Mouse (Mus musculus): ENCODE results near the gene Glrp1. TPM values are rescaled to one million over a fixed set of nuclear protein-coding genes. Genes with fewer than 3 reads are reported as not detected.

The Glrp1 gene
- polyA plus RNA-seq, 1 experiment: 5.0 TPM

GRCm38 (mm10) chr1:88549263-88549662 is 39.4 kb upstream of the Glrp1 start:
- Histone ChIP-seq H3K4me3 (no peak overlapping the region), H3K27me3 (ENCODE audit: control insufficient read depth, insufficient read depth, insufficient read length) (no peaks in the 10 kb centered on the region), H3ac (ENCODE audit: control insufficient read depth, insufficient read length) (no peak overlapping the region), H3K4me2 (ENCODE audit: low read depth) (no peak overlapping the region), H3K36me3 (ENCODE audit: control insufficient read depth, insufficient read depth) (no peaks in the 10 kb centered on the region), H3K79me2 (ENCODE audit: control insufficient read depth, insufficient read depth) (no peaks in the 10 kb centered on the region)
- TF ChIP-seq MYOD1 (IDR thresholded peaks at IDR 0.05; ENCODE audit: control insufficient read depth in 1 of 3, insufficient read length in 2 of 3, low read depth in 2 of 3) (no peak), POLR2A (IDR thresholded peaks at IDR 0.05; ENCODE audit: insufficient read length, low read depth) (no peak), MYOG (IDR thresholded peaks at IDR 0.05; ENCODE audit: control insufficient read depth in 1 of 3, insufficient read depth in 1 of 3, insufficient read length in 2 of 3, low read depth in 2 of 3) (no peak), REST (IDR thresholded peaks at IDR 0.05; ENCODE audit: insufficient read depth, insufficient read length) (no peak), SRF (IDR thresholded peaks at IDR 0.05; ENCODE audit: control insufficient read depth, insufficient read length, low read depth) (no peak)

- H3K4me3 ChIP-seq: no peak overlapping the region
- TF ChIP-seq MYOG (IDR thresholded peaks at IDR 0.05; ENCODE audit: control insufficient read depth in 1 of 3, insufficient read depth in 1 of 3, insufficient read length in 2 of 3, low read depth in 2 of 3) (no peak), SRF (IDR thresholded peaks at IDR 0.05; ENCODE audit: control insufficient read depth, insufficient read length, low read depth) (no peak), POLR2A (IDR thresholded peaks at IDR 0.05; ENCODE audit: insufficient read length, low read depth) (no peak), POLR2AphosphoS2 (IDR thresholded peaks at IDR 0.05; ENCODE audit: insufficient read length, low read depth) (no peak), MAX (IDR thresholded peaks at IDR 0.05; ENCODE audit: low read depth) (no peak), MYOD1 (IDR thresholded peaks at IDR 0.05; ENCODE audit: control insufficient read depth in 1 of 3, insufficient read length in 2 of 3, low read depth in 2 of 3) (no peak), CEBPB (IDR thresholded peaks at IDR 0.05; ENCODE audit: insufficient read depth, poor library complexity, severe bottlenecking) (no peak), TCF12 (IDR thresholded peaks at IDR 0.05; ENCODE audit: insufficient read depth, poor library complexity, severe bottlenecking) (no peak), E2F4 (IDR thresholded peaks at IDR 0.05; ENCODE audit: insufficient read depth) (no peak), TCF3 (IDR thresholded peaks at IDR 0.05; ENCODE audit: insufficient read length, low read depth) (no peak)
- H3K79me2 ChIP-seq (ENCODE audit: control insufficient read depth, insufficient read depth): no peaks in the 10 kb centered on the region
- no peak overlapping the region for H3ac ChIP-seq (ENCODE audit: control insufficient read depth, insufficient read length)
- H3K4me2 ChIP-seq (ENCODE audit: low read depth): no peak overlapping the region
- H3K36me3 ChIP-seq (ENCODE audit: control insufficient read depth, insufficient read depth): no peaks in the 10 kb centered on the region
- no peaks in the 10 kb centered on the region for H3K27me3 ChIP-seq (ENCODE audit: control insufficient read depth, insufficient read depth, insufficient read length)
Measured at GRCm38 (mm10) chr1:88547172-88547571, 37.3 kb upstream of the Glrp1 start.

- H3K27me3 ChIP-seq (ENCODE audit: control insufficient read depth, insufficient read depth, insufficient read length): no peaks in the 10 kb centered on the region
- no peak for TF ChIP-seq TCF12 (IDR thresholded peaks at IDR 0.05; ENCODE audit: insufficient read depth, poor library complexity, severe bottlenecking)
- no peak for TF ChIP-seq SRF (IDR thresholded peaks at IDR 0.05; ENCODE audit: control insufficient read depth, insufficient read length, low read depth)
- no peak for TF ChIP-seq MYOD1 (IDR thresholded peaks at IDR 0.05; ENCODE audit: control insufficient read depth in 1 of 3, insufficient read length in 2 of 3, low read depth in 2 of 3)
- no peak for TF ChIP-seq MAX (IDR thresholded peaks at IDR 0.05; ENCODE audit: low read depth)
- TF ChIP-seq E2F4 (IDR thresholded peaks at IDR 0.05; ENCODE audit: insufficient read depth): no peak
- TF ChIP-seq REST (IDR thresholded peaks at IDR 0.05; ENCODE audit: insufficient read depth, insufficient read length): no peak
- no peak for TF ChIP-seq TCF3 (IDR thresholded peaks at IDR 0.05; ENCODE audit: insufficient read length, low read depth)
- no peak overlapping the region for H3ac ChIP-seq (ENCODE audit: control insufficient read depth, insufficient read length)
Measured at GRCm38 (mm10) chr1:88543608-88544007, 33.7 kb upstream of the Glrp1 start.

GRCm38 (mm10) chr1:88539823-88540222 is 30.0 kb upstream of the Glrp1 start:
- H3K36me3 ChIP-seq (ENCODE audit: control insufficient read depth, insufficient read depth): no peaks in the 10 kb centered on the region
- TF ChIP-seq CEBPB (IDR thresholded peaks at IDR 0.05; ENCODE audit: insufficient read depth, poor library complexity, severe bottlenecking): no peak
- TF ChIP-seq POLR2A (IDR thresholded peaks at IDR 0.05; ENCODE audit: insufficient read length, low read depth): no peak
- TF ChIP-seq USF1 (IDR thresholded peaks at IDR 0.05; ENCODE audit: low read depth): no peak
- TF ChIP-seq TCF12 (IDR thresholded peaks at IDR 0.05; ENCODE audit: insufficient read depth, poor library complexity, severe bottlenecking): no peak
- no peak for TF ChIP-seq MYOD1 (IDR thresholded peaks at IDR 0.05; ENCODE audit: control insufficient read depth in 1 of 3, insufficient read length in 2 of 3, low read depth in 2 of 3)
- no peak for TF ChIP-seq TCF3 (IDR thresholded peaks at IDR 0.05; ENCODE audit: insufficient read length, low read depth)
- TF ChIP-seq MAX (IDR thresholded peaks at IDR 0.05; ENCODE audit: low read depth): no peak
- no peak for TF ChIP-seq POLR2AphosphoS2 (IDR thresholded peaks at IDR 0.05; ENCODE audit: insufficient read length, low read depth)
- H3K79me2 ChIP-seq (ENCODE audit: control insufficient read depth, insufficient read depth): no peaks in the 10 kb centered on the region
- H3K4me3 ChIP-seq: no peak overlapping the region
- no peak overlapping the region for H3ac ChIP-seq (ENCODE audit: control insufficient read depth, insufficient read length)
- no peak overlapping the region for H3K4me2 ChIP-seq (ENCODE audit: low read depth)
- H3K27me3 ChIP-seq (ENCODE audit: control insufficient read depth, insufficient read depth, insufficient read length): no peaks in the 10 kb centered on the region

More at GRCm38 (mm10) chr1:88543608-88544007, 33.7 kb upstream of the Glrp1 start:
- Histone ChIP-seq H3K4me2 (ENCODE audit: low read depth) (no peak overlapping the region), H3K79me2 (ENCODE audit: control insufficient read depth, insufficient read depth) (no peaks in the 10 kb centered on the region), H3K36me3 (ENCODE audit: control insufficient read depth, insufficient read depth) (no peaks in the 10 kb centered on the region), H3K4me3 (no peak overlapping the region)

GRCm38 (mm10) chr1:88539256-88539655 is 29.4 kb upstream of the Glrp1 start:
- TF ChIP-seq TCF12 (IDR thresholded peaks at IDR 0.05; ENCODE audit: insufficient read depth, poor library complexity, severe bottlenecking) (no peak), SRF (IDR thresholded peaks at IDR 0.05; ENCODE audit: control insufficient read depth, insufficient read length, low read depth) (no peak), USF1 (IDR thresholded peaks at IDR 0.05; ENCODE audit: low read depth) (no peak), POLR2A (IDR thresholded peaks at IDR 0.05; ENCODE audit: insufficient read length, low read depth) (no peak), MAX (IDR thresholded peaks at IDR 0.05; ENCODE audit: low read depth) (no peak), MYOG (IDR thresholded peaks at IDR 0.05; ENCODE audit: control insufficient read depth in 1 of 3, insufficient read depth in 1 of 3, insufficient read length in 2 of 3, low read depth in 2 of 3) (no peak), POLR2AphosphoS2 (IDR thresholded peaks at IDR 0.05; ENCODE audit: insufficient read length, low read depth) (no peak), CEBPB (IDR thresholded peaks at IDR 0.05; ENCODE audit: insufficient read depth, poor library complexity, severe bottlenecking) (no peak), REST (IDR thresholded peaks at IDR 0.05; ENCODE audit: insufficient read depth, insufficient read length) (no peak), TCF3 (IDR thresholded peaks at IDR 0.05; ENCODE audit: insufficient read length, low read depth) (no peak), E2F4 (IDR thresholded peaks at IDR 0.05; ENCODE audit: insufficient read depth) (no peak), MYOD1 (IDR thresholded peaks at IDR 0.05; ENCODE audit: control insufficient read depth in 1 of 3, insufficient read length in 2 of 3, low read depth in 2 of 3) (no peak)
- H3ac ChIP-seq (ENCODE audit: control insufficient read depth, insufficient read length): no peak overlapping the region
- H3K4me2 ChIP-seq (ENCODE audit: low read depth): no peak overlapping the region
- H3K27me3 ChIP-seq (ENCODE audit: control insufficient read depth, insufficient read depth, insufficient read length): no peaks in the 10 kb centered on the region
- H3K36me3 ChIP-seq (ENCODE audit: control insufficient read depth, insufficient read depth): no peaks in the 10 kb centered on the region
- no peak overlapping the region for H3K4me3 ChIP-seq
- H3K79me2 ChIP-seq (ENCODE audit: control insufficient read depth, insufficient read depth): no peaks in the 10 kb centered on the region
